Mouse (Mus musculus) testis, postnatal 14 days (tissue): ENCODE data around the gene Chchd6.

Experiments used
- DNase-seq: peaks from one replicate; pipeline ENCODE4 v3.0.0; 2021; ENCODE audit warnings: low spot score

The Chchd6 gene

DNA sequence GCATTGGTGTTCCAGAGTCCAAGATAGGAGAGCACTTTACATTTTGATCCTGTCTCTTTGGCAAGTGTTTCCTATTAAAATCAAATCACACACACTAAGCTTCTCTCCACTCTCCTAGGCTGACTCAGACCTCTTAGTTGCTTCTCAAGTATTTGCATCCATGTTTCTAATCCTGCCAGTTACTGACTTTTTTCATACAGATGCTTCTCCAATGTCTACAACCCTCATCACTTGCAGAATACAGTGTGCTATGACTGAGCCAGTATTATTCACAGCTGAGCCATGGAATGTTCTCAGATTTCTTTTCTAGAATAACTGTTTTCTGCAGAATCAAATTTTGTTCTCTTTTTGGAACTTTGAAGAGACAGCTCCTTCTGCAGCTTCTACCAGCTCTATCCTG lies 85.3 kb downstream of the Chchd6 start:
- no peak for DNase-seq

GRCm38 (mm10) chr6:89508725-89509124 lies 86.7 kb downstream of the Chchd6 start:
- DNase-seq, result no peak

DNA sequence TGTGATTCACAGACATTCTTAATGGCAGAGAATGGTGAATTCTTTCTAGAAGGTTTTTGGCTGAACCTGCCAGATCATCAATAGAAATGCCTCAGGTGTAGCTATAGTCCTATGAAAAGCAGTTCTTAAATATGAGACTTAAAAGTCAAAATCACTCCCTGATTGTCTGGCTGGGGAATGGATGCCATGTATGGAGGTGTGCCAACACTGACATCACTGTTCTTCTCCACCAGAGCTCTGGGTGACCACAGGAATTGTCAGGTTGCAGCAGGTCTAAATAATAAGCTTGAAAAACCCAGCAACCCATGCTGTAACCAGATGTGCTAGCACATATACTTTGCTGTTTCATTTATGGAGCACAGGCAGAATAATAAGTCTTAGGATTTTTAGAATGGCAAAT lies 87.2 kb downstream of the Chchd6 start:
- DNase-seq, result no peak

- no peak for DNase-seq
Observed at GRCm38 (mm10) chr6:89499961-89500360, 95.5 kb downstream of the Chchd6 start.

GRCm38 (mm10) chr6:89498764-89499516 lies 96.5 kb downstream of the Chchd6 start:
- no peak for DNase-seq

DNA sequence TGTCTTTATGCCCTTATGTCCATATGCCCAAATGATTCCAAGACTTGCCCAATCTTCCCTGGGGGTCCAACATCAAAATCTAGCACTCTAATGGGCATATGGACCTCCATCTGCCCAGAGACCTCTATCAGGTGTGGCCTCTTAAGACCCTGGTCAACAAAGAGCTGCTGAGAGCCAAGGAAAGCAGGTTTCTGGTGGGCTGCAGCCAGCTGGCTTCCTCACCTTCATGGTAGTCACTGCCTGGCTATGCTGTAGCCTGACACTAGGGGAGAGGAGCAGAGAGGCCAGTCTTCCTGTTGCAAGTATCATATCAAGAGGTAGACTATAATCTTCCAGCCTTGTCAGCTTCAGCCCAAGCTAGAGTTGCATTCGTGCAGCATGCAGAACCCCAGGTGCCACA lies 98.5 kb downstream of the Chchd6 start:
- DNase-seq, result no peak

DNA sequence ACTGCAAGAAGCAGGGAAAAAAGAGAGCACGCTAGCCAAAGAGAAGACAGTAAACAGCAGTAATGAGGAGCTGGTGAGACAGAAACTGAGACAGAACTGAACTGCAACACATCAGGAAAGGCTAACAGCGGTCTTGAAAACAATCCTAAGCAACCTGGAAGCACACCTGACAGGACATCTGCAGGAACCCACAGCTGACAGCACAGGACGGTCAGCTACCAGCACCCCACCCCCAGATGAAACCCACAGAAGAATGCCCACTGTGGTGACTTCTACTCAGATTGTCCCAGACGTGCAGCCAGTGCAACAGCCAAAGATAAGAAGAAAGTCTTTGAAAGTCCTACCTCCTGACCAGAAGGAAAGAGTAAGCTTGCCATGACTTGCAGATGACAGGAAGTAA lies 103.1 kb downstream of the Chchd6 start:
- DNase-seq, result no peak

DNA sequence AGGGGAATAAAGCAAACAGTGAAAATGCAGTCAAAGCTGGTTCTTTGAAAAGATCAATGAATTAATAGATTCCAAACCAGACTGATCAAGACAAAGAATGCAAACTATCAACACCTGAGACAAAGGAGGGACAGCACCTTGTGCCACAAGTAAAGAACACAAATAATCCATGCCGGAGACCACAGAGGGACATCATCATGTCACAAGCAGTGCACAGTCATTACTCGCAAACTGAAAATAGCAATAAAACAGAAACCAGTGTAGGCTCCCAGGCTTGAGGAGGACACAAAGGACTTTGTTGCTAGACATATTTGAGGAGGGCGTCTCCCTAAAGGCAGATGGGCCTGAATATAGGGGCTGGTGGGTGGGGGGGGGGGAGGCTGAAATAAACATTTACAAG lies 105.1 kb downstream of the Chchd6 start:
- no peak for DNase-seq

DNA sequence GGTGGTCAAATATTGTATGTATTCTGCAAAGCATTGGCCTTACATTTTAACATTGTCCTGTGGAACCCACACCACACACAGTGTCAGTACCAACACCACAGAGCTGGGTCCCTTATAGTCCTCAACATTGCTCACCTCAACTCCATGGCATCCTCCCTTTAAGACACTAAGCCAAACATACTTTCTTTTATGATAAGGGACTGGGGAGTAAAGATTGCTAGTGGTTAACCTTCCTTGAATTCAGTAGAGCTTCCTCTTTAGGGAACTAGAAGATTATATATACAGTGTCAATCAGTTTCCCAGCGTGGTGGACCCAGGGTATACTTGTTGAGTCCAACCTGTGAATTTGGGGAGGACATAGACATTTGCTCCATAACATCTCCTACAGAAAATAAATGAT lies 105.9 kb downstream of the Chchd6 start:
- no peak for DNase-seq

DNA sequence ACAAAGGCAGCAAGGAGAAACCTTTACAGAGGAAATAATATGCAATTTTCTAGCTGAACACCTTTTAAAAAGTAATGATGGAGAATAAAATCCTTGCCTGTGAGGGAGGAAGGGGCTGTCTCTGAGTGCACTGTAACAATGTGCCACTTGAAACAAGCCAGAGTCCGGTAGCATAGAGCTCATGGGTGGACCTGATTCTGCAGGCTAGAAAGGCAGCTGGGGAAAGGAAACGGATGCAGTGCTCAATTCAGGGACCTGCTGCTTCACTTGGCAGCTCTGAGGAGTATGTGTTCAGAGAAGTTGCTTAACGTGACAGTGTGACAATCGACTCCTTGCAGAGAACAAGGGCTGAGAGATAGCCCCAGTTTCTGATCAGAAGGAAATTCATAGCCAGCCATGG lies 109.4 kb downstream of the Chchd6 start:
- no peak for DNase-seq

DNA sequence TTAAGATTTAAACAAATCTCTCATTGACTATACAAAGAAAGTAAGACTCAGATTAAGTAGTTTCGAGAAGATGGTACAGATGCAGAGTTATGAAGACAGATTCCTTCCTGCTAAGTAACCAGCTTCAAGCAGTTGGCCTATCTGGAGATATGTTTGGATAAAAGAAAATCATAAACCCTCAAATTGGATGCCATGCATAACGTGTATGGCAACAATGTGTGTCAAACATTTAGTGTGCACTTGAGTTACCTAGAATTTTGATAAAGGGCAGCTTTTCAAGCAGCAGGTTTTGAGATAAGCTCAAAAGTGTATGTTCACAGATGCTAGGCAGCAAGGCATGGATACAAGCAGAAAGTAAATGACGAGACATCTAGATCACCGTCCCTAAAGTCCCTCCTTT lies 114.3 kb downstream of the Chchd6 start:
- no peak for DNase-seq

GRCm38 (mm10) chr6:89467908-89468307 lies 127.5 kb downstream of the Chchd6 start:
- no peak for DNase-seq

DNA sequence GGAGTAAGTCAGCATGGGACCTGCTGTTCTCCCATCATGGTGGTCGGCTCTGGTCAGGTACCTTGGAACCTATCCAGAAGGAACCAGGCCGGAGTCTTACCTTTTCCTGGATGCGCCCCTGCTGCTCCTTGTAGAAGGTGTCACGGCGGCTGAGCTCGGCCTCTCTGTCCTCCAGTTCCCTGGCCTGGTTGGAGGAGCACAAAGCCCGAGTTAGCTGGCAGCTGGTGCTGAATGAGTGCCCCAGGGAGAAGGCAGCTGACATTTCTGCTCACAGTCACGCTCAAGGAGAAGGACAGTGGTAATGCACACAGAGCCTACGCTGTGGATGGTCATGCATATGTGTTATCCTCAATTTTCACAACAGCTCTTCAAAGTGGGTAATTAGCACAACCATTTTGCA lies 128.2 kb downstream of the Chchd6 start:
- no peak for DNase-seq

- no peak for DNase-seq
Observed at GRCm38 (mm10) chr6:89466875-89467274, 128.6 kb downstream of the Chchd6 start.

GRCm38 (mm10) chr6:89466053-89466708 lies 129.3 kb downstream of the Chchd6 start:
- DNase-seq, result no peak

DNA sequence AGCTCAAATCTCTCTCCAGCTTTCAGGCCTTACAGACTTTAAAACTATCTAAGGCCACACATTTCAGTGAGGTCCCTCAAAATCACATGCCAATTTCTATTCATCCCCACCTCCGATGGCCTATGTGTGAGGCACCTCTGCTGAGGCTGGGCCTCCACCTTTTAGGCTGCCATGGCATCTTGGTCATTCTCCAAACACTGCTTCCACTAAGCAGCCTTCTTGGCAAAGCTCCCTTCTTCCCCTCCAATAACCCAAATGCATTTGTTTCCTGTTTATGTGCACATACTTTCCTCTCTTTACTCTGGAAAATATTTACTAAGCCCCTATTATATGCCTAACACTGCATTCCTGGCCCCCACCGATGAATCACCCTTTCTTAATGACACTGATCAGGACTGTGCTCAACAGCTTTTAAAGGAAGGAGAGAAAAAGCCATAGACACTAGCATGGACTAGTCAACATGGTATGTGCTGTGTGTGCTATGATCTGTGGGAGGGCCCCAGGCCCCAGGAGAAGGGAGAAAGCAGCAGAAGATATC lies 133.2 kb downstream of the Chchd6 start:
- no peak for DNase-seq

GRCm38 (mm10) chr6:89461250-89462222 lies 133.9 kb downstream of the Chchd6 start:
- no peak for DNase-seq

- no peak for DNase-seq
Observed at GRCm38 (mm10) chr6:89459634-89460033, 135.8 kb downstream of the Chchd6 start.

DNA sequence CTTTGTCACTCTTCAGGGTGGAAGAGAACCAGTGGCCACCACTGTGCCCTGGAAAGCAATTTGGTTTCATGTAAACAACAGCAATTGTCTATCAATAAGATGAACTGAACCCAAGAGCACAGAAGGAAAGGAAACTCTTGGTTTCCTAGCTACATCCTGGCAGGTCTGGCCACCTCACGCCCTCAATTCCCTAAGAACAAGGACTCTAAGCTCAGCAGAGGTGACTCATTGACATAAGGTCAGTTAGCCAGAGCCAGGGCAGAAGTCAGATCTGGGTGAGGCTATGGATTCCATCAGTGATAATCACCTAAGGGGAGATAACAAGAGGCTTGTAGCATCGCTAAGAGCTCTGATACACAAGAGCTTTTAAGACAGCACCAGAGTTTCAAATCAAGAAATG lies 137.9 kb downstream of the Chchd6 start:
- DNase-seq, result no peak

- DNase-seq, result no peak
Observed at GRCm38 (mm10) chr6:89456409-89456961, 139.0 kb downstream of the Chchd6 start.

DNA sequence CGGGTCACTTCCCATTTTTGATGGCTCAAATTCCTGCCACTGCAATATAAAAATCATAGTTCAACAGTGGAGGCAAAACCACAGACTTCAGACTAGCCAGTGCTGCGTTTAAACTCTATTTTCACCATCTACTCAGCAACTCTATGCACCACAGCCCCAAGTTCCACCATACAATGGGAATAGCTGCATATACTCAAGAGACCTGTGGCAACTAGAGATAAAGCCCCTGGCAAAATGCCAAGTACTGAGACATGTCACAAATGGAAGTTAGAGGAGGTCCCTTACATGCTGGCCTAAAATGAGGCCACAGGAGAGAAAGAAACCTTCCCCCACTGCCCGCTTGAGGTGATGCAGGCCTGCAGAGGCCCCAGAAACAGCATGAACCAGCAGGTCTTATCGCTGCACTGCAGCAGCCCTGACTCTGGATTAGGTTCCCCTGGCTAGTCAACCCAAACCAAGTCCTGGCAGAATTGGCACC lies 139.9 kb downstream of the Chchd6 start:
- DNase-seq, result no peak

- no peak for DNase-seq
Observed at GRCm38 (mm10) chr6:89454437-89454836, 141.0 kb downstream of the Chchd6 start.
